Mouse (Mus musculus) ovary, postnatal 36 days (tissue): Measurements from ENCODE around the gene Ddx39b.
"Not testable (repeated sequence)": the region's sequence is repeated elsewhere in the genome, so short reads cannot be mapped to it uniquely, and the experiment has no call there.

ENCODE experiments used
- DNase-seq: peaks from one replicate; pipeline ENCODE4 v3.0.0; 2022; ENCODE audit warnings: low spot score, mixed read lengths

The Ddx39b gene

DNA sequence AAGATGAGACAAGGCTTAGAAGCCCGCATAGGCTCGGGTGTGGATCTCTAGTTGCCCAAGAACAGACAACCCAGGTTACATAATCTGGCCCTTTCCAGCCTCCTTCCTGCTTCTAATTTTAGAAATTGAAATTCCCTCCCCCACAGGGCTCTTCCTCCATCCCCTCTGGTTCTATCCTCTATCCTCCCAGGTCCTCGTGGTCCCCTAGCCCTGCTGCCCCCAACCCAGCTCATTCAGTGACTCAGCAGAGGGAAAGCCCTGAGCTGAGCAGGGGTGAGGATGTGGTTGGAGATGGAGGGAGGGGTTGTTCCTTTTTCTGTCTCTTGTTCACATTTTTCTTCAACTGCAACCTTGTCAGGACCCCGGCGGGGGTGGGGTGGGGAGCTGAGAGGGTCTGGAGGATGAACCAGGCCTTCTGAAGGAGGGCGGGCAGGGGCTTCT is 21.9 kb upstream of the Ddx39b start:
- DNase-seq = no peak

DNA sequence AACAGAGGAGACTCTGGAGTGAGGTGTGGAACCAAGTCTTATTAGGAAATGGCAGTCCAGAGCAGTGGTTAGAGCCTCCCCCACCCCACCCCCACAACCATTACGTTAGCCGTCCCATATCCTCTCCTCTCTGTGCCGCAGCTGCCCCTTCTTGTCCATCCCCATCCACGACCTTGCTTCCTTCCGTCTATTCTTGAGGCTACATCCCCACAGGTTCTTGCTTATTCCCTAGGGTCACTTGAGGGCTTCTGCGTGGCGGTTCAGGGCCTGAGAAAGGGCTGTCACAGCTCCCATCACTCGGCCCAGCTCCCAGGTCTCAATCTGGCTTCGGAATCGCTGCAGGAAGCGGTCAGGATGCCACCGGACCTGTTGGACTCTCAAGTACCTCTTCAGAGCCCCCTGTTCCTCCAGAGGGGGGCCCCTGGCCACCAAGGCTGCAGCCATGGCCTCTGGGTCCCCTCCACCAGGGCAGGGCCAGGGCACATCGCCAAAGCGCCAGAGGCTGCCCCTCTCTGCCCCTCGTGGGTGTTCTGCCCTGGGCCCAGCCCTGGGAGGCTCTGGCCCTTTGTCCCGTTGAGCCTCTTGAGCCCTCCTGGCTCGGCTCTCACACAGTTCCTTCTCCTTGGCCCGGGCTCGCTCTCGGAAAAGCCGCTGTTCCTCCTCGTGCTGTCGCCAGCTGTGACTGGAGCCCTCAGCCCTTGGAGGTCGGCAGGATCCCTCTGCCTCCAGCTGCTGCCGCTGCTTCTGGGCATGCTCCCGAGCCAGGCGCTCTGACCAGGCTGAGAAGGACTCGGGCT is 21.2 kb upstream of the Ddx39b start, which contains the start of gene Gm16181:
Gene Gm16181 (plus strand): TSS at position 679 of the 797 bp plus-strand sequence.
- DNase-seq = no peak

DNA sequence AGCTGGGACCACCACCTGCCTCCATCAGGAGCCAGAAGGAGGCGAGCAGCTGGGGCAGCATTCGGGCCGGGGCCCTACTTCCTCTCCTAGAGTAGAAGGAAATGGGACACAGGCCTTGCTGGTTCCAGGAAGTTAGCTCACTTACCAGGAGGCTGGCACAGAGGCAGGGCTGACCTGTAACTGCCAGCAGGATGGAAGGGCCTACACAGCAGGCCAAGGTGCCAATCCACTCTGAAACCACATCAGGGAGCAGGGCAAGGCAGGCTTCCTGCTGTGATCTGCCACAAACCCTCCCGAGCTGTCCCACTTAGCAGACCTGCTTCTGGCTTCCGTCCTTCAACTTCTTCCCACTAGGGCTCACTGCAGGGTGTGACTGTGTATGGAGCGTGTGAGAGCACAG is 19.2 kb upstream of the Ddx39b start:
- no peak for DNase-seq

DNA sequence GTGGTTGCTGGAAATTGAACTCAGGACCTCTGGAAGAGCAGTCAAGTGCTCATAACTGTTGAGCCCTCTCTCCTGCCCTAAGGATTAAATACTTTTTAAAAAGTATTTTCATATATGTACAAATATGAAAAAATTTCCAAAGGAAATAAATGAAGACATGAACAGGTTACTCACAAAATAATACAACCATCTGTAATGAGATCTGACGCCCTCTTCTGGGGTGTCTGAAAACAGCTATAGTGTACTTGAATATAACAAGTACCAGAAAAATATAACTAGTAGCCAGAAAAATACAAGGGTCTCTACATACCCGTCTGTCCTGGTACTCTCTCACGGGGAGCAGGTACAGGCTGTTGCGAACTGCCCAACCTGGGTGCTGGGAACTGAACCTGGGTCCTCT is 16.9 kb upstream of the Ddx39b start:
- no peak for DNase-seq

DNA sequence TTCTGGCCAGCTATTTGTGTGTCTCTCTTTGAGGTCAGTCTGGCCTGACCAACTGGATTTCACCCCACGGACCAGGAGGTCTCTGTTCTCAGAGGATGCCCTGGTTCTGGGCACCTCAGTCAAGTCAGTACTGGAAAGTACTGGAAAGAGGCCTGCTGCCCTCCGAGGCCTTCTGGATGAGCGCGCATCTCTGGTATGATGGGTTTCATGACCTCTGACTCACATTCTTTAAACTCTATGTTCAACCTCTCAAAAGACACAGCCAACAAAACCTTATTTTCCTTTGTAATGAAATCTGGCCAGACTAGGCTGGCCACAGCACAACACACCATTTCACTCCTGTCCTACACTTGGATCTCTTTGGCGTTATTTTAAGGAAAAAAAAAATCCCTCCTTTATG is 16.1 kb upstream of the Ddx39b start:
- DNase-seq = no peak

DNA sequence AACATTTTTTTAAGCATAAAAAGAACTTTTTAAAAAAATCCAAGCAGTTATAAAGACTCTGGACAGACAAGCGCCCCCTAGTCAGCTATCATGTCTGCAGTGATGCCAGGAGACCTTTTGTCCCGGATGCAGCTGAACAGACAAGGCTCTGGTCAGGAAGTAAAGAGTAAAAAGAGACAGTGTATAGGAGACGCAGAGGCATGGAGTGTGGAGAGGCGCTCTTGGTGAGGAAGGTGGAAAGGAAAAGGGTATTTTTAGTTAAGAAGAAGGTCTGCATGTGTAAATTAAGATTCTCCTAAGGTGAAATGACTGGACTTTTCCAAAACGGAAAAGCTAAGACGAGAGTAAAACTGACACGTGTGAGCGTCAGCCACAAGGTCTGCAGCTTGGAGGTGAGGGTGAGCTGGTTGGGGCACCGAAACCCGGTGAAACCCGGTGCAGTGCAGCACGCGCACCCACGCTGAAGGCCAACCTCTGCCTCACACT is 14.9 kb upstream of the Ddx39b start:
- DNase-seq = no peak

DNA sequence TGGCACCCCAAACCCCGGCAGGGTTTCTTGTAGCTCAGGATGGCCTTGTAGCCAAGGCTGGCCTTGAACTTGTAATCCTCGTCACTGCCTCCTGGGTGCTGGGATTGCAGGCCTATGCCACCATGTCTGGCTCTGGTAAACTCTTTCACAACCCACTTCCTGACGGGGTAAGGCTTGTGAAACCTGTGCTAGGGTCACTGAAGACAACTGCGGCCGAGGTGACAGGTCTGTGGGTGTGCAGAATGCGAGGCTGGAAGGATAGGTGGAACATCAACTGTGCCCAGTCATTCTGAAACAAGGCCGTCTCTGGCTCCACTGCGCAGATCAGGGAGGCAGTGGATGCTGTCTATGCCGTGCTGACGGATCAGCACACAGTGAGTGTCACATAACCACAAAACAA is 10.5 kb upstream of the Ddx39b start:
- DNase-seq = no peak

DNA sequence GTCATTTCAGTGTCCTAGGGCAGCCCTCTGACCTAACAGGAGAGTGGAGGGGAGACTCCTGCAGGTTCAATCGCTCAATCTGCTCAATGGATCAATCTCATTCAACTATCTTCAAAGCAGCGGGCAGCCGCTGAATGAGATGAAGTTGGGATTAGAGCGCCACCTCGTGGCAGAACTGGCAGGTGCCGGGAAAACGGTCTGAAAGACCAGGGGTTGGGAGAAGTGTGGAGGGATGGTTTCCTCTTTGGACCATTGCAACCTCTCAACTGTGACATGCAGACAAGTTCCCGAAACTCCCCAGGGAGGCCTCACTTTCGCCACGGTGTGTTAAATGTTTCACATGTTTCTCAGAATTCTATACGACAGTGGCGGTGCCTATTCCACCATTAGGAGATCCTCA is 9.5 kb upstream of the Ddx39b start:
- DNase-seq = peak; percentile 81

DNA sequence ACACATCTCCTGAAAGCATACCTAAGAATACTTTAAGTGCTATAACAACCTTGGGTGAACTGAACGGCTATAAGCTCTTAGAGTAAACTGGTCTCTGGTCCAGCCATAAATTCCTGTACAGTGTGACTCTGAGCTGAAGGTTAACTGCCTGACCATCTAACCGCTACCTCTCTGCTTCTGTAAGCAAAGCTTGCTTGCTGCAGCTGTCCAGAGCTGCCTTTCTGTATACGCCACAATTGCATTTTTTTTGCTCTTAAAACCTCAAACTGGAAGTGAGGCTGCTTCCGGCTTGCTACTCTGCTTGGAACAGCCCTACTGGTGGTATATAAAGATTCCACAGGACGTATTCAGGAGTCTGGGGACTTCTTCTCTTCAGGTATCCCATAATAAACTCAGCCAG is 8.9 kb upstream of the Ddx39b start:
- DNase-seq = no peak

DNA sequence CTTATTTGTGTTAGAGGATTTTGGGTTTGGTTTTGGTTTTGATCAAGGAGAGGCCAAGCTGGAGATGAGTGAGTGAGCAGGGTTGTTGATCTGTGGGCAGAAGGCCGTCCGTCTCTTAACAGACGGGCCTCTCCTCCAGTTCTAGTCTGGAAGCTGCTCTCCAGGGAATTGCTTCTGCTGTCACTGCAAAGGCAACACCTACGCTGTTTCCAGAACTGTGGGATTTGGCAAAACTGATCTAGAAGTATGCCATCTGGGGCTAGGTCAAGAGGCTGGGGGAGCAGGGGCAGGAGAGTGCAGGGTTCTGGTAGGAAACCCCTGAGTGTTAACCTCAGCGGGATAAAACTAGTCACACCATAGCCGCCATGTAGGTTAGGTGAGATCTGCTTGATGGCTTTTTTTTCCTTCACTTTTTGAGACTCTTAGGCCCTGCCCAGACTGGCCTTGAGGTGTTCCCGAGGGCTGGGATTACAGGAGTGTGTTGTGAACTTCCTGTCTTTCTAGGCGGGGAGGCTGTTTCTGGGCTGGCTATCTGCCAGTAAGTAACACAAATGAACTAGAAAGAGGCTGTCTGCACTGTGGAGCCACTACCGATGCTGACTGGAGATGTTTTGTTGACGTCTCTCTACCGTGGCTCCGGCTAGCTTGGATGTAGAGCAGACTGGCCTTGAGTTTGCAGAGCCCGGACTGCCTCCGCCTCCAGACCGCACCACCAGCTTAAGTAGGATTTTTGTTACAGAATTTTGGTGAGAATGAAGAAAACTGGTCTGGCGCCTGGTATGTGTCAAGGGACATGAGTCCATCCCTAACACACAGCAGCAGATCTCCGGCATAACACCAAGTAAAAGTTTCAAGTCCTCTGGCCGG is 8.2 kb upstream of the Ddx39b start, which contains the start of gene Atp6v1g2:
Gene Atp6v1g2 (plus strand): TSS at position 547 of the 867 bp plus-strand sequence.
- DNase-seq = peak; percentile 45

DNA sequence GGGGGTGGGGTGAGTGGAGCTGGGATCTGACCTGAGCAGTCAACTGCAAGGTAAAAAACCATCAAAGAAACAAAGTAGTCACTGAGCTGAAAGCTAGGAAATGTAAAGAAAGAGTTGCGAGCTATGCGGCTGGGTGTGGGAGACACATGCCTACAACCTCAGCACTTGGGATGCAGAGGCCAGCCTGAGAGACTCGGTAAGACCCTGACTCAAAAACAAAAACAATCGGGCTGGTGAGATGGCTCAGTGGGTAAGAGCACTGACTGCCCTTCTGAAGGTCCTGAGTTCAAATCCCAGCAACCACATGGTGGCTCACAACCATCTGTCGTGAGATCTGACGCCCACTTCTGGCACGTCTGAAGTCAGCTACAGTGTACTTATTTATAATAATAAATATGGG is 7.5 kb upstream of the Ddx39b start:
- DNase-seq = not testable (repeated sequence)

DNA sequence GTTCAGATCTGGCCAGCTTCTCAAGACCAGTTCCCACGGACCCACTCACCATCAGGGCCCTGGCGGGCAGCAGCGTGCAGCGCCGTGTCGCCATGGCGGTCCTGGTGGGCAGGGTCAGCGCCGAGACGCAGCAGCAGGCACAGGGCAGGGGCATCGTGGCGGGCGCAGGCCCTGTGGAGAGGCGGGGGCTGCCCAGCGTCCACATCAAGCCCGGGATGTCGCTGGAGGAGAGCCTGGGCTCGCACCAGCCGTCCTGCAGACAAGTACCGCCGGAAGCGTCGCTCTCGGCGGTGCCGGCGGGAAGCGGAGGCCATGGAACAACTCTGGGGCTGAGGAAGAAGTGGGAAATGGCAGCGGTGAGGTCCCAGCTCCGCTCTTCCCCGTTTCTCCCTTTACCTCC is 6.6 kb upstream of the Ddx39b start:
- peak; percentile 65 for DNase-seq

DNA sequence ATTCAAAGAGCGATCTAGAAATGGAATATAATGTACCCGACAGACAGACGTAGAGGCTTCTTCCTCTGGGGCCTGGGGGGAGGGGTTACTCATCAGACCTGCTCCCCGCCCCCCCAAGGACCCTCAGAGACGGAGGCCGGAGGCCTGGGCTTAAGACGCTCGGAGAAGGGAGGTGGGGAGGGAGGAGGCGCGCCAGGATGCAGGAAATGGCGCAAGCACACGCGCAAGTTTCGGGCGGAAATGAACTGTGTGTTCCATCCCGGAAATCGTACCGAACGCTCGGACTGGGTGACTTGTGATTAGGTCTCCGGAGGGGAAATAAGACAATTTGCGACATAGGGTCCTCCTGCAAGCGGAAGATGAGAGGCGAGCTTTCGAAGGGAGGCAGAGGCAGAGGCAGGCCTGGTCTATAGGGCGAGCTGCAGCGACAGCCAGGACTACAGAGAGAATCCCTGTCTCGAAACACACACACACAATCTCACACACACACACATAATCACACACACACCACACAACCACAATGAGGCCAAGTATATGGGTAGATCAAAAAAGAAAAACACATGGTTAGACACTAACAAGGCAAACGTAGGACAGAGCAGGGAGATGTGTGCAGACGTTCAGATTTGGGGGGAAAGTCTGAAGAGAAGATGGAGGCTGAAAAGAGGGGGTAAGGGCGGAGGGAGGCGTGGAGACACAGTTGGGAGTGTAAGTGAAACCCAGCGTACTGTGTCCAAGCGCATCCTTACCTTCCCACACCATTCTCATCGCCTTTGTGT is 5.7 kb upstream of the Ddx39b start, which contains the start of gene Nfkbil1:
Gene Nfkbil1 (minus strand): TSS at position 179 of the 776 bp plus-strand sequence.
- DNase-seq = peak; percentile 87

DNA sequence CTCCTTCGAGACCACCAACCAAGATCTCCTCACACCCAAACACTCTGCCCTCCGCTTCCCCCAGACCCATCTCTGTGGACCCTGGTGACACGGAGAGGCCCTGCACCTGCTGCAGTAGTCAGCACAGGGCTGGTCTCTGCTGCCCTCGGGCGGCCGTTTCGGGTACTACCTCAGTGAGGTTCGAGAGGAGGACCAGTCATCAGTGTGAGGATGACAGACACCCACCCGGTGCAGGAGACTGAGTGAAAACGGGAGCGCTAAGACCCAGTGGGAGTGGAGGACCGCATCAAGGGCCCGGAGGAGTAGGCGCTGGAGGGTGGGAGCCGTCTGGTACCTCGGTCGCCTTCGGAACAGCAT is 5.2 kb upstream of the Ddx39b start:
- peak; percentile 95 for DNase-seq

DNA sequence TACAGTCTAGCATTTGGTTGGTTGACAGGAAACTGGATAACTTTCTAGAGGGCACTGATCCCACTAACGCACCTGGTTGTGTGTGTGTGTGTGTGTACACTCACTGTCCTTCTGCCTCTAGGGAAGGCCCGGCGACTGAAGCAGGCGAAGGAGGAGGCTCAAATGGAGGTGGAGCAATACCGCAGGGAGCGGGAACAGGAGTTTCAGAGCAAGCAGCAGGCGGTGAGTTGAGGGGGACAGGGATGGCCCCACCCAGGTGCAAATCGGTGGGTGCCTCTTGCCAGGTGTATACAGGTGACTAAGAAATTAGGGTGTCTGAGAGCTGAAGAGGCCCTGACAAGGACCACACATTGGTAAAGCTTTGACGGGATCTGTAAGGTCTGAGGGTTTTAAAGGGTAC is 4.5 kb upstream of the Ddx39b start:
- no peak for DNase-seq

DNA sequence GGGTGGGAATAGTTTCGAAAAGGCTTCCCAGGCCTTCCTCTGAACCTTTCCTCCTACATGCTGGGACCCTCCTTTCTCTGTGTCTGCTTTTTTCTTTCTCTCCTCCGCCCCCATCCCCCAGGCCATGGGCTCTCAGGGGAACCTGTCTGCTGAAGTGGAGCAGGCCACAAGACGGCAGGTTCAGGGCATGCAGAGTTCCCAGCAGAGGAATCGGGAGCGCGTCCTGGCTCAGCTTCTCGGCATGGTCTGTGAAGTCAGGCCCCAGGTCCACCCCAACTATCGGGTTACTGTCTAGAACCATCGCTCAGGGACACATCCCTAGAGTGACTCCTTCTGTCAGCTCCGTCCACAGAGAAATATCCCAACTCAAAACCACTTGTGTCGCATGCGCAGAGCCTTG is 4.0 kb upstream of the Ddx39b start:
- DNase-seq = no peak

DNA sequence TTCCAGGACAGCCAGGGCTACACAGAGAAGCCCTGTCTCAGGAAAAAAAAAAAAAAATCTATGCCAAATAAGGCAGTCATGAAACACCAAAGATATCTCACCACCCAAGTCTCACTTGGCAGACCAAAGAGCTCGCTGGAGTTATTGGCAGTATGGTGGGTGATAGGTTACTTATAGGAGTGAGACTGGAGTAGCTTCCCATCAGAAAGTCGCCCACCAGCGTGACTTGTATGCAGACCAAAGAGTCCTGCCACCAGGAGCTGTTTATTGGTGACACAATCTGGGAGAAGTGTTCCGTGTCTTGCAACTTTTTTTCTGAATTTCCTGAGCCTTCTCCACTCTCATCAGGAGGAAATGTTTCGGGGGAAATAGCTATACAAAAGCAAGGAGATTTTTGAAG is 1.8 kb upstream of the Ddx39b start:
- no peak for DNase-seq

DNA sequence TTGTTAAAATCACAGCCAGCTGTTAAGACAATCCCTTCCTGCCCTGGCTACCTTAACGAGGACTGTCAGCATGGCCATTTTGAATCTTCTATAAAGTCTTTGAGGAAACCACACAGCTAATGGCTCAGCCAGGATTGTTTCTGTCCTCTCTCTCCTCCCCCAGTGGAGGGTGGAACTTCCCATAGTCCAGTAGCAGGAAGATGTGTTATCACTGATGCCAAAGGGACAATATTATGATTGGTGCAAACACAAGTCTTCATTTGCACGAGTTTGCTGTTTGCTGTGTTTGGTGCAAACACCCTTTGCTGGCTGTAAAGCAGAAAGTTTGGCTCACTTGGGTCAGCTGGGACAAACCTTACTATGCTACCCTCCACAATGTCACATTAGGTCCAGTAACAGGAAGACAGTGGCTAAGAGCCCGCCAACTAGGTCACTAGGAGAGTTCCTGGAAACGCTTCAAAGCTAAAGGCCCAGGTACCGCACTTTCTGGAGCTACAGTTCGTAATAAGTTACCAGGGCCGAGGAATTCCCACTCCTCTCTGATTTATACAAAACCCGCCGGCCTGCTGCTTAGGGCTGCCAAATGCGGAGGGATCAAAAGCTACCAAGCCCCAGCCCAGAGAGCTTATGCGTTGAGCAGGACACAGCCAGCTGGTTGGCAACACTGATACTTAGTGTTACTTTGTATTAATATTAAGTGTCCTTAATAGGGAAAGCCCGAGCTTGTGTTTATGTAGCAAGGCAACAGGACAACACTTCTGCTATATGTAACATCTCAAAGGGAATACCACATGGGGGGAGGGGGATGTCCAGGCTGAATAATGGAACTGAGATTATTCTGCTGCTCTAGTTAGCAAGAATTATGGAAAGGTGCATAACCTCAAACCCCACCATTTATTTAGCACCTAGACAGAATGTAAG is 902 bp upstream of the Ddx39b start:
- no peak for DNase-seq

DNA sequence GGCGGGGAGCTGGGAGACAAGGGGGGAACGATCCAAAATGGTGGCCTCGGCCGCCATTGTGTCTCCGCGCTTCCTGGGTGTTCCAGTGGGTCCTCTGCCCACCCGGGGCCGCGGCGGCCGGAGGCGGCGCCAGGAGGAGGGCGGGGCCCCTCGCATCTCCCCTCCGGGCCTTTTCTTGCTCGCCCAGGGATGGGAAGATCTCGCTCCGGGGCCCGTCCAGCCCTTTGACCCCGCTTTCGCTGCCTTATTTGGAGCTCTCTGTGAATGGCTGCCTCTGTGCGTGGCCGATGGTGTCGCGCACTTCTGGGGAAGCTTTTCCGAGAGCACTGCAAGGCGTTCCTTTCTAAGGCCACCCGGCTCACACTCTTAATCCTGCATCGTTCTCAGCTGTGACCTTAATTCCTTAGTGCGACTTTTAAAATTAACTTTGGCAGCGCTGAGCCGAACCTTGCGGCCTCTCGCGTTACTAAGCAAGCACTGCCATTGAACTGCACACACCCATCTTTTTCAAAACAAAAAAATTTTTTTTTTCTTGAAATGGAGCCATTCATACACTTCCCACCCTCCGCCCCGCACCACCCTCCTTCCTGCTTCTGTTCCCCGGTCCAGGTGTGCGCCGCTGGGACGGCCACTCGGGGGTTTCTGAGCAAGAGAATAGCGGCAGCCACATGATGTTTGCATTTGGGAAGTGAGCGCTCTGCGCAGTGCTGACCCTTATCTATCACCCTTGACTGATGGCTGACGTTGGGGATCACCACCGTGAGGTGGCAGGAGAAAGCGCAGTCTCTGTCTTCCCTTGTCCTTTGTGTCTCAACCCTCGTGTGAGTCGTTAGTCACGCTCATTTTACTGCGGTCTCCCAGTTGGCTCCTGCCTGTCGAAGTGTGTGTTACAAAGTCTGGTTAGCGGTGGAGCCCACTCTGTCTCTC is 732 bp downstream of the Ddx39b start:
- peak; percentile 53 for DNase-seq

DNA sequence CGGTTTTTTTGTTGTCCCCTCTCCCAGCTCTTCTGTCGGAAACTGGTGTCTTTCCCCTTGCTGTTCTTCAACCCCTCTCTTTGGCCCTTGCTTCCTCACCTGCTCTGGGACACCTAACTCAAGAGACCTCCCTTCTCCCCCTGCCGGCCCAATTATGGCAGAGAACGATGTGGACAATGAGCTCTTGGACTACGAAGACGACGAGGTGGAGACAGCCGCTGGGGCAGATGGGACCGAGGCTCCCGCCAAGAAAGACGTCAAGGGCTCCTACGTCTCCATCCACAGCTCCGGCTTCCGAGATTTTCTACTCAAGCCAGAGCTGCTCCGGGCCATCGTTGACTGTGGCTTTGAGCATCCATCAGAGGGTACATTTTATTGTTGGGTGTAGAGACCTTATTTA is 1.5 kb downstream of the Ddx39b start:
- peak; percentile 44 for DNase-seq
